Mouse (Mus musculus) cortical plate, adult 2 months (tissue): ENCODE results near the gene Pla2g2e.

Experiments
- CTCF ChIP-seq: fragments of 200-500 bp; IDR thresholded peaks from 2 replicates; pipeline ENCODE4 v1.5.1; 2011; ENCODE audit warnings: mild to moderate bottlenecking, control low read depth, low read length; ENCODE audit not compliant: insufficient read depth; ENCODE audit errors: extremely low read depth
- POLR2A ChIP-seq: fragments of 200-500 bp; IDR thresholded peaks from 2 replicates; pipeline ENCODE4 v1.6.1; 2011; ENCODE audit warnings: mild to moderate bottlenecking, low read length, control low read depth; ENCODE audit not compliant: insufficient read depth; ENCODE audit errors: extremely low read depth

DNA sequence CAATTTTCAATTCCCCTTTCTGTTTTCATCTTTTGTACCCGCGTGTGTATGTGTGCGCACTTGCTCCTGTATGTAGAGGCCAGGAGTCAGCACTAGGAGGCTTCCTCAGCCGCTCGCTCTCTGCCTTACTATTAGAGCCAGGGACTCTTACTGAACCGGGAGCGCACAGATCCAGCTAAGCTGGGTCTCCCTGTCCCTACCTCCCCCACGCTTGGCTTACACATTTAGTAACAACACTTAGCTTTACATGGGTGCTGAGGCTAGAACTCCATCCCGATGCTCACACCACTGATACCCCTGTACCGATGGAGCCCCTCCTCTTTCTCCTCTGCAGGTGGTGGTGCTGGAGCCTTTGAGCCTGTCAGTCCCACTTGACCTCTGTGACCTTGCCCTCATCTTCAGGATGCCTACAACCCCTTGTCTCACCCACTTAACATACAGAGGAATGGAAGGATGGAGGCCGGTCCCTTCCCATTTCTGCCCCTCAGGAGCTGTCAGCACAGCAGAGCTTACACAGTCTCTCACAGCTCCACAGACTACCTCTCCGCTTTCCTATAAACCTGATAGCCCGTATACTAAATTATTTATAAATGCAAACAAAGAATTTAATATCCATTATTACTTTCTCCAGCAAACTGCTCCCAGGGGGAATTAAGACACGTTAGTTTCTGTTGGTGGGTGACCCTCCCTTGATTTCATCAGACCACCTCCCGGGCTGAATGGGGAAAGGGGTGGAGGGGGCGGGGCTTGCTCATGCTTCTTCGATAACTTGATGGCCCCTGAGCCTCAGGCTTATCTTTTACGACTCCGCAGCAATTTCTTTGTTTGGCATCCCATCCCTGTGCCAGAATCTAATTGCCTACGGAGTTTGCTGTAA is 43.8 kb downstream of the Pla2g2e start:
- no peak for TF ChIP-seq POLR2A
- no peak for TF ChIP-seq CTCF
